Mouse (Mus musculus): Measurements from ENCODE around the gene Matn4.

Gene Matn4

GRCm38 (mm10) chr2:164414581-164414980 lies 9.6 kb upstream of the Matn4 start:
- DNase-seq (ENCODE audit: low spot score in 2 of 2): no peak

- DNase-seq (ENCODE audit: low spot score in 2 of 2): no peak
These were observed 9.2 kb upstream of the Matn4 start for GRCm38 (mm10) chr2:164414167-164414566.

- DNase-seq (ENCODE audit: low spot score in 2 of 2): peak in 1 of 2 experiments; percentile 53
These were observed 2.7 kb upstream of the Matn4 start for GRCm38 (mm10) chr2:164407708-164408107.

GRCm38 (mm10) chr2:164405519-164405918 lies 559 bp upstream of the Matn4 start:
- no peak for DNase-seq (ENCODE audit: low spot score in 2 of 2)

- DNase-seq (ENCODE audit: low spot score in 2 of 2): no peak
These were observed 624 bp downstream of the Matn4 start for GRCm38 (mm10) chr2:164404082-164404990.

- no peak for DNase-seq (ENCODE audit: low spot score in 2 of 2)
These were observed 1.4 kb downstream of the Matn4 start for GRCm38 (mm10) chr2:164403396-164404081.

- peak in 1 of 2 experiments; percentile 69 for DNase-seq (ENCODE audit: low spot score in 2 of 2)
These were observed 2.1 kb downstream of the Matn4 start, which contains the start of gene Rbpjl for GRCm38 (mm10) chr2:164402906-164403305. Gene Rbpjl (plus strand): TSS chr2:164403141.

GRCm38 (mm10) chr2:164396911-164397310 lies 8.0 kb downstream of the Matn4 start:
- no peak for DNase-seq (ENCODE audit: low spot score in 2 of 2)

- DNase-seq (ENCODE audit: low spot score in 2 of 2): no peak
These were observed 8.9 kb downstream of the Matn4 start for GRCm38 (mm10) chr2:164396076-164396475.

GRCm38 (mm10) chr2:164393126-164393525 lies 11.8 kb downstream of the Matn4 start:
- no peak for DNase-seq (ENCODE audit: low spot score in 2 of 2)

GRCm38 (mm10) chr2:164389499-164389898 lies 15.5 kb downstream of the Matn4 start:
- DNase-seq (ENCODE audit: low spot score in 2 of 2): peak in 1 of 2 experiments; percentile 87

- peak in 1 of 2 experiments; percentile 44 for DNase-seq (ENCODE audit: low spot score in 2 of 2)
These were observed 15.9 kb downstream of the Matn4 start, which contains the start of gene Slpi for GRCm38 (mm10) chr2:164389020-164389419. Gene Slpi (minus strand): TSS chr2:164389095.

- DNase-seq (ENCODE audit: low spot score in 2 of 2): peak in 1 of 2 experiments; percentile 75
These were observed 18.0 kb downstream of the Matn4 start for GRCm38 (mm10) chr2:164386953-164387352.

- DNase-seq (ENCODE audit: low spot score in 2 of 2): peak in 1 of 2 experiments; percentile 49
These were observed 18.8 kb downstream of the Matn4 start for GRCm38 (mm10) chr2:164385927-164386763.

- no peak for DNase-seq (ENCODE audit: low spot score in 2 of 2)
These were observed 21.1 kb downstream of the Matn4 start for GRCm38 (mm10) chr2:164383656-164384399.

- no peak for DNase-seq (ENCODE audit: low spot score in 2 of 2)
These were observed 22.0 kb downstream of the Matn4 start for GRCm38 (mm10) chr2:164382971-164383370.

GRCm38 (mm10) chr2:164381726-164382125 lies 23.2 kb downstream of the Matn4 start:
- DNase-seq (ENCODE audit: low spot score in 2 of 2): no peak

GRCm38 (mm10) chr2:164377478-164378426 lies 27.2 kb downstream of the Matn4 start:
- no peak for DNase-seq (ENCODE audit: low spot score in 2 of 2)

GRCm38 (mm10) chr2:164373187-164373586 lies 31.8 kb downstream of the Matn4 start:
- no peak for DNase-seq (ENCODE audit: low spot score in 2 of 2)

All from left cerebral cortex, adult 9 months (tissue).